Mouse (Mus musculus): ENCODE results near the gene Trim71. TPM values are rescaled to one million over a fixed set of nuclear protein-coding genes. Genes with fewer than 3 reads are reported as not detected.

Trim71 gene
- polyA plus RNA-seq, 1 experiment from 2014 or later, result 0.61 TPM

- 87% methylated on average over 5 of the region's 5 CpGs for WGBS
- H3K36me3 ChIP-seq, result no peaks in the 10 kb centered on the region
- ATAC-seq (ENCODE audit: low FRiP score, low read depth), result no peak
- H3K4me2 ChIP-seq (replicated peaks), result no peak overlapping the region
- no peak overlapping the region for H3K4me3 ChIP-seq
- H3K4me1 ChIP-seq, result peaks cover 3% of the 10 kb centered on the region; the same call in 1 of the 2 replicates
- no peak overlapping the region for H3K9ac ChIP-seq (replicated peaks)
- H3K9me3 ChIP-seq, result no peaks in the 10 kb centered on the region
- no peak overlapping the region for H3K27ac ChIP-seq (replicated peaks)
- H3K27me3 ChIP-seq, result 0 out of 2 replicates have a peak, but pooled peaks cover 6% of the 10 kb centered on the region
Observed at GRCm38 (mm10) chr9:114568682-114569474, 4.7 kb upstream of the Trim71 start.

GRCm38 (mm10) chr9:114564667-114565066, 498 bp upstream of the Trim71 start:
- under 1% methylated on average over 10 of the region's 10 CpGs for WGBS
- Histone ChIP-seq H3K4me2 (replicated peaks) (peak overlapping the region; percentile 90), H3K4me3 (peak overlapping the region; percentile 63), H3K9ac (replicated peaks) (no peak overlapping the region), H3K27ac (replicated peaks) (no peak overlapping the region), H3K9me3 (no peaks in the 10 kb centered on the region), H3K4me1 (peaks cover 39% of the 10 kb centered on the region), H3K36me3 (no peaks in the 10 kb centered on the region), H3K27me3 (peaks cover 46% of the 10 kb centered on the region)
- ATAC-seq (ENCODE audit: low FRiP score, low read depth), result no peak

- H3K9ac ChIP-seq (replicated peaks), result peak overlapping the region; percentile 65
- peak overlapping the region; percentile 63 for H3K4me3 ChIP-seq
- H3K4me1 ChIP-seq, result peaks cover 39% of the 10 kb centered on the region
- peak overlapping the region; percentile 90 for H3K4me2 ChIP-seq (replicated peaks)
- H3K36me3 ChIP-seq, result no peaks in the 10 kb centered on the region
- ATAC-seq (ENCODE audit: low FRiP score, low read depth), result no peak; the same call in none of the 2 replicates
- peak overlapping the region; percentile 83 for H3K27ac ChIP-seq (replicated peaks)
- WGBS, result under 1% methylated on average over 106 of the region's 122 CpGs
- no peaks in the 10 kb centered on the region for H3K9me3 ChIP-seq
- H3K27me3 ChIP-seq, result peaks cover 59% of the 10 kb centered on the region
Observed at GRCm38 (mm10) chr9:114562919-114563751, 1.0 kb downstream of the Trim71 start.

- Histone ChIP-seq H3K4me3 (peak overlapping the region; percentile 63), H3K4me1 (peaks cover 39% of the 10 kb centered on the region), H3K9me3 (no peaks in the 10 kb centered on the region), H3K27me3 (peaks cover 59% of the 10 kb centered on the region), H3K4me2 (replicated peaks) (peak overlapping the region; percentile 90), H3K36me3 (no peaks in the 10 kb centered on the region), H3K9ac (replicated peaks) (peak overlapping the region; percentile 65), H3K27ac (replicated peaks) (peak overlapping the region; percentile 83; the same call in 1 of the 2 replicates)
- under 1% methylated on average over 84 of the region's 101 CpGs for WGBS
- ATAC-seq (ENCODE audit: low FRiP score, low read depth), result no peak
Observed at GRCm38 (mm10) chr9:114562031-114562918, 1.9 kb downstream of the Trim71 start.

- 0 out of 2 replicates have a peak overlapping the region, but pooled peaks have one; percentile 24 for H3K9ac ChIP-seq (replicated peaks)
- ATAC-seq (ENCODE audit: low FRiP score, low read depth), result no peak
- H3K9me3 ChIP-seq, result no peaks in the 10 kb centered on the region
- peaks cover 39% of the 10 kb centered on the region for H3K4me1 ChIP-seq
- H3K4me3 ChIP-seq, result peak overlapping the region; percentile 63
- H3K27me3 ChIP-seq, result peaks cover 59% of the 10 kb centered on the region
- peak overlapping the region; percentile 90 for H3K4me2 ChIP-seq (replicated peaks)
- no peaks in the 10 kb centered on the region for H3K36me3 ChIP-seq
- WGBS, result 0% methylated on average over 12 of the region's 12 CpGs
- no peak overlapping the region for H3K27ac ChIP-seq (replicated peaks)
Observed at GRCm38 (mm10) chr9:114561671-114561971, 2.5 kb downstream of the Trim71 start.

GRCm38 (mm10) chr9:114560771-114561670, 3.1 kb downstream of the Trim71 start:
- peaks cover 59% of the 10 kb centered on the region for H3K27me3 ChIP-seq
- 0 out of 2 replicates have a peak overlapping the region, but pooled peaks have one; percentile 24 for H3K9ac ChIP-seq (replicated peaks)
- peak overlapping the region; percentile 63 for H3K4me3 ChIP-seq
- ATAC-seq (ENCODE audit: low FRiP score, low read depth), result no peak
- peaks cover 39% of the 10 kb centered on the region for H3K4me1 ChIP-seq
- H3K36me3 ChIP-seq, result no peaks in the 10 kb centered on the region
- no peaks in the 10 kb centered on the region for H3K9me3 ChIP-seq
- H3K4me2 ChIP-seq (replicated peaks), result peak overlapping the region; percentile 90
- no peak overlapping the region for H3K27ac ChIP-seq (replicated peaks)
- under 1% methylated on average over 36 of the region's 36 CpGs for WGBS

GRCm38 (mm10) chr9:114560141-114560540, 4.0 kb downstream of the Trim71 start:
- H3K9me3 ChIP-seq, result no peaks in the 10 kb centered on the region
- no peak overlapping the region for H3K9ac ChIP-seq (replicated peaks)
- no peak overlapping the region for H3K27ac ChIP-seq (replicated peaks)
- 5% methylated on average over 7 of the region's 7 CpGs for WGBS
- no peaks in the 10 kb centered on the region for H3K36me3 ChIP-seq
- H3K27me3 ChIP-seq, result peaks cover 58% of the 10 kb centered on the region
- H3K4me2 ChIP-seq (replicated peaks), result peak overlapping the region; percentile 90
- no peak for ATAC-seq (ENCODE audit: low FRiP score, low read depth)
- peaks cover 44% of the 10 kb centered on the region for H3K4me1 ChIP-seq
- peak overlapping the region; percentile 63; the same call in 1 of the 2 replicates for H3K4me3 ChIP-seq

- Histone ChIP-seq H3K36me3 (no peaks in the 10 kb centered on the region), H3K4me2 (replicated peaks) (no peak overlapping the region), H3K27ac (replicated peaks) (no peak overlapping the region), H3K9ac (replicated peaks) (no peak overlapping the region), H3K9me3 (no peaks in the 10 kb centered on the region), H3K4me3 (no peak overlapping the region), H3K27me3 (peaks cover 36% of the 10 kb centered on the region), H3K4me1 (peaks cover 36% of the 10 kb centered on the region)
- no peak for ATAC-seq (ENCODE audit: low FRiP score, low read depth)
- 16% methylated on average over 7 of the region's 7 CpGs for WGBS
Observed at GRCm38 (mm10) chr9:114557086-114557485, 7.1 kb downstream of the Trim71 start.

GRCm38 (mm10) chr9:114556276-114556855, 7.8 kb downstream of the Trim71 start:
- Histone ChIP-seq H3K27me3 (peaks cover 29% of the 10 kb centered on the region), H3K9me3 (no peaks in the 10 kb centered on the region), H3K4me3 (no peak overlapping the region), H3K4me2 (replicated peaks) (no peak overlapping the region), H3K36me3 (no peaks in the 10 kb centered on the region), H3K27ac (replicated peaks) (no peak overlapping the region), H3K9ac (replicated peaks) (no peak overlapping the region), H3K4me1 (peaks cover 30% of the 10 kb centered on the region)
- WGBS, result 34% methylated on average over 10 of the region's 10 CpGs
- ATAC-seq (ENCODE audit: low FRiP score, low read depth), result no peak

GRCm38 (mm10) chr9:114554355-114554979, 9.7 kb downstream of the Trim71 start:
- WGBS, result 66% methylated on average over 5 of the region's 5 CpGs
- H3K27me3 ChIP-seq, result peaks cover 12% of the 10 kb centered on the region
- no peaks in the 10 kb centered on the region for H3K9me3 ChIP-seq
- H3K4me3 ChIP-seq, result no peak overlapping the region
- peak; percentile 48; the same call in 1 of the 2 replicates for ATAC-seq (ENCODE audit: low FRiP score, low read depth)
- H3K4me1 ChIP-seq, result peaks cover 23% of the 10 kb centered on the region
- no peak overlapping the region for H3K9ac ChIP-seq (replicated peaks)
- no peak overlapping the region for H3K27ac ChIP-seq (replicated peaks)
- no peaks in the 10 kb centered on the region for H3K36me3 ChIP-seq
- H3K4me2 ChIP-seq (replicated peaks), result no peak overlapping the region
